Mouse (Mus musculus) liver, embryonic 11.5 days (tissue): Measurements from ENCODE around the gene Zfp280b. TPM values are rescaled to one million over a fixed set of nuclear protein-coding genes. Genes with fewer than 3 reads are reported as not detected.

Experiments
- ATAC-seq: fragments of 200-750 bp; cut with Nextera tagmentation; replicated peaks from 2 replicates; pipeline ENCODE4 v1.8.0; 2017; ENCODE audit warnings: moderate number of reproducible peaks, mild to moderate bottlenecking, moderate TSS enrichment, moderate library complexity; ENCODE audit not compliant: low FRiP score
- DNase-seq: peaks from one replicate; pipeline ENCODE4 v3.0.0-alpha.2; 2017; ENCODE audit warnings: low spot score
- H3K27ac ChIP-seq: fragments of 300-500 bp; sonication (generic); 2 replicates; pipeline ENCODE4 v1.5.1; 2014; ENCODE audit warnings: mild to moderate bottlenecking, low read depth, low read length, control low read depth
- H3K27me3 ChIP-seq: fragments of 300-500 bp; sonication (generic); replicated peaks from 2 replicates; pipeline ENCODE4 v1.6.1; 2014; ENCODE audit warnings: low read length, mixed read lengths; ENCODE audit not compliant: control insufficient read depth, insufficient read depth
- H3K36me3 ChIP-seq: fragments of 300-500 bp; sonication (generic); 2 replicates; pipeline ENCODE4 v1.6.1; 2014; ENCODE audit warnings: mild to moderate bottlenecking, low read length, moderate library complexity, mixed read lengths; ENCODE audit not compliant: control insufficient read depth, insufficient read depth
- H3K4me1 ChIP-seq: fragments of 300-500 bp; sonication (generic); replicated peaks from 2 replicates; pipeline ENCODE4 v1.6.1; 2014; ENCODE audit warnings: low read length, mixed read lengths; ENCODE audit not compliant: control insufficient read depth, insufficient read depth
- H3K4me2 ChIP-seq: fragments of 300-500 bp; sonication (generic); 2 replicates; pipeline ENCODE4 v1.6.1; 2014; ENCODE audit warnings: mild to moderate bottlenecking, control low read depth, moderate library complexity
- H3K4me3 ChIP-seq: fragments of 300-500 bp; sonication (generic); 2 replicates; pipeline ENCODE4 v1.5.1; 2014; ENCODE audit warnings: low read depth, low read length, control low read depth
- H3K9ac ChIP-seq: fragments of 300-500 bp; sonication (generic); 2 replicates; pipeline ENCODE4 v1.6.1; 2014; ENCODE audit warnings: low read depth, low read length, control low read depth
- H3K9me3 ChIP-seq: fragments of 300-500 bp; sonication (generic); 2 replicates; pipeline ENCODE4 v1.6.1; 2016; ENCODE audit warnings: low read length, inconsistent platforms, mixed read lengths; ENCODE audit not compliant: control insufficient read depth
- WGBS: fragments of 180-500 bp; shearing (Covaris S2); extraction: QIAGEN DNeasy Blood & Tissue Kit; methylation state at CpG from one replicate; pipeline ENCODE4 v1.1.7; 2014; 5-methylcytosine and 5-hydroxymethylcytosine counted together
- polyA plus RNA-seq: library from polyadenylated mRNA; unstranded; fragments of >200 nt; fragmentation: Nextera tagmentation; extraction: Ambion mirVana; gene quantifications from 2 replicates; pipeline ENCODE4 v1.2.1, GENCODE M21; 2014

Zfp280b gene
- polyA plus RNA-seq, 1 experiment from 2014 or later = 31.2 TPM

DNA sequence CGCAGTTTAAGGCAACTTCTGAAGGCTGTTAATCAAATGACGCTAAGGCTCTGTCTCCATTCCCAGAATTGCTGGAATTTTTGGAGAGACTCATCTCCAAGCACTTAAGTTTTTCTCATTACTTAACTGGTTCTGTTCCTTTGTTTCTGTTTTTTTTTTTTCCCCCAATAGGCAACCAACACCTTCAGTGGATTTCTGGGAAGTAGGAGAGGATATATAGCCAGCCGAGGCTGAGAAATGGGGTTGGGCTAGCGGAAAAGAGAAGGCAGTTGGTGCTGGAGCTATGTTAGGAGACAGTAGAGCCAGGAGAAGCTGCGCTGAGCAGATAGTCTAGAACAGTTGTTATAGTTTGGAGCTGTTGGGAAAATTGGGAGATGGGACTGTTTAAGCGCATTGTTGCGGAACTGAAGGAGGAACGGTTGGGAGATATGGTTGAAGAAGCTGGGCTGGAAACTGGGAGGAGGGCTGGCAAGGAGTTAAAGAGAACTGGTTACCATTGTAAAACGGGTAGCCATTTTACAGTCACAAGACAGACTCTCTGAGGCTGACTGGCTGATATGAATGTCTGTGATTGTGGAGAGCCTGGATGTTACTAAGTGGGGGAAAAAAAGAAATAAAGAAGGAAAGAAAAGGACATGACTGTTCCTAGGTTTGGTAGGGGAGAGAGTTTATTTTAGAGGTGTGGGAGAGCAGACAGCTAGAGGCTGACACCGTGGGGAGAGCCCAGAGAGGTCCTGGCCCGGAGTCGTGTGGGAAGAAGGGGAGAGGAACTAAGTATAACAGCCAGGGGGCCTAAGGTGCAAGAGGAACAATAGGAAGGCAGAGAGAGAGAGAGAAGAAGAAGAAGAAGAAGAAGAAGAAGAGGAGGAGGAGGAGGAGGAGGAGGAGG, 5.1 kb upstream of the Zfp280b start:
- Histone ChIP-seq H3K9me3 (no peaks in the 10 kb centered on the region; the same call in 1 of the 2 replicates), H3K27ac (no peak overlapping the region), H3K4me3 (no peak overlapping the region), H3K9ac (no peak overlapping the region), H3K36me3 (no peaks in the 10 kb centered on the region), H3K4me2 (no peak overlapping the region), H3K27me3 (no peaks in the 10 kb centered on the region), H3K4me1 (peaks cover 3% of the 10 kb centered on the region; the same call in 1 of the 2 replicates)
- WGBS = 59% methylated on average over 12 of the region's 12 CpGs
- DNase-seq (no peak), ATAC-seq (no peak)

DNA sequence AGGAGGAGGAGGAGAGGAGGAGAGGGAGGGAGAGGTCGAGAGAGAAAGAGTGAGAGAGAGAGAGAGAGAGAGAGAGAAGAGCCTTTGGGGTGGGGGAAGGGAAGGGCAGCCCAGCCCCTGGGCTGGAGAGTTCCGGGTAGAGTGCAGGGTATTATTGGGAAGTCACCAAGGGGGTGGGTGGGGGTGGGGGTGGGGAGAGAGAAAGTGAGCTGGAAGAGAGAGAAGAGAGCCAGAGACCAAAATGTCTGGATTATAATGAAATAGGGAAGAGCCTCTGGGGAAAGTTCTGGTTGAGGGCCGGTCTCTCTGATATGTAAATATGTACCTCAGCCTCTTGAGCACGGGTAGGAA, 4.5 kb upstream of the Zfp280b start:
- Histone ChIP-seq H3K9me3 (no peaks in the 10 kb centered on the region; the same call in 1 of the 2 replicates), H3K27me3 (no peaks in the 10 kb centered on the region), H3K4me3 (no peak overlapping the region), H3K27ac (no peak overlapping the region), H3K36me3 (no peaks in the 10 kb centered on the region), H3K9ac (no peak overlapping the region), H3K4me2 (no peak overlapping the region), H3K4me1 (peaks cover 3% of the 10 kb centered on the region; the same call in 1 of the 2 replicates)
- DNase-seq = no peak
- WGBS = 16% methylated on average over 4 of the region's 4 CpGs
- no peak for ATAC-seq

DNA sequence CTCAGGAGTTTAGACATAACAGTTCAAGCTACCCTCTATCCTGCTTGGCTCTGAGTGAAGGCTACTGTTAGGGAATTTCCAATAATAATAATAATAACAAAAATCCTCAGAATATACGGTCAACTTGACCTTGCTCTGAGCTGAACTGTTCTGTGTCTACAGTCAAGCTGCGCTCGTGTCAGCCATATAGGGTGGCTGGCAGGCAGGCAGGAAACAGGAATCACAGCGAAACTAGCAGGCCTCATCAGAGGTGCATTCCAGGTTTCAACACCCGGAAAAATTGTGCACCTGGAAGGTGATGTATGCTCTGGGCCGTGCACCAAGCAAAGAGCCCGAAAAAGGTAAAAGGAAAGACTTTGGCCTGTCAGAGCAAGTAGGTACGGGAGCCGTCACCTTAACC, 4.1 kb upstream of the Zfp280b start:
- WGBS = 72% methylated on average over 9 of the region's 9 CpGs
- H3K9me3 ChIP-seq = no peaks in the 10 kb centered on the region; the same call in 1 of the 2 replicates
- ATAC-seq (no peak), DNase-seq (no peak)
- H3K36me3 ChIP-seq = no peaks in the 10 kb centered on the region
- H3K27me3 ChIP-seq = no peaks in the 10 kb centered on the region
- peaks cover 6% of the 10 kb centered on the region; the same call in 1 of the 2 replicates for H3K4me1 ChIP-seq
- no peak overlapping the region for H3K4me3 ChIP-seq
- no peak overlapping the region for H3K27ac ChIP-seq
- no peak overlapping the region for H3K4me2 ChIP-seq
- H3K9ac ChIP-seq = no peak overlapping the region

DNA sequence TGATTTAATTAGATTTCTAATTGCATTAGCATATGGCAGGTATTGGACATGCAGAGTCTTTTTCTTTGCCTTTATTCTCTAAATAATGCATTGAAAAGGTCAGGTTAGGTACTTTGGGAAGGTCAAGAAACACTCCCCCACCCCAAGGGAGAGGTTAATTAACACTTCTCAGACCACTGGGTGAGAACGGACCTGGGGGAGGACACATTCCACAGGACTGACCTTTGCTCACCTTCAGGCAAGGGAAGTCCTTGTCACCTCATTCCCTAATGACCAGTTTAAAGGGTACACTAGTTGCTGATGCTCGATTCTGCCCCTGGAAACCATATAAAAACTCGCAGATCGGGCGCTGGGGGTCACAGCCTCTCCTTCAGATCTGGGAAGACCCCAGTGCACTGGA, 3.2 kb upstream of the Zfp280b start:
- WGBS = 77% methylated on average over 5 of the region's 5 CpGs
- peaks cover 11% of the 10 kb centered on the region for H3K4me1 ChIP-seq
- H3K27me3 ChIP-seq = no peaks in the 10 kb centered on the region
- H3K36me3 ChIP-seq = no peaks in the 10 kb centered on the region; the same call in 1 of the 2 replicates
- no peak for ATAC-seq
- no peaks in the 10 kb centered on the region; the same call in 1 of the 2 replicates for H3K9me3 ChIP-seq
- no peak overlapping the region for H3K4me3 ChIP-seq
- no peak overlapping the region for H3K9ac ChIP-seq
- H3K27ac ChIP-seq = no peak overlapping the region
- no peak overlapping the region for H3K4me2 ChIP-seq
- DNase-seq = no peak

DNA sequence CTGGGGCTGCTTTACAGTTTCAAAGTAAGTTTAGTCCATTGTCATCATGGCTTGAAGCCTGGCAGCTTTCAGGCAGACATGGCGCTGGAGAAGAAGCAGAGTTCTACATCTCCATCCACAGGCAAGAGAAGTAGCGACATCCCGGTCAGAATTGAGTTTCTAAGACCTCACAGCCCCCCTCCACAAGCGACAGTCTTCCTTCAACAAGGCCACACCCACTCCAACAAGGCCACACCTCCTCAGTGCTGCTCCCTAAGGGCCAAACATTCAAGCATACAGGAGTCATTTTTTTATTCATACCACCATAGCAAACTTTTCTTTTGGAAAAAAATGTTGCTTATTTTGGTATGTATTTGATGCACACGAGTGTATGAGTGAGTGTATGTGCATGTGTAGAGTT, 2.0 kb upstream of the Zfp280b start:
- WGBS = 56% methylated on average over 5 of the region's 5 CpGs
- Histone ChIP-seq H3K36me3 (no peaks in the 10 kb centered on the region; the same call in 1 of the 2 replicates), H3K27me3 (no peaks in the 10 kb centered on the region), H3K4me2 (peak overlapping the region; percentile 17), H3K9ac (no peak overlapping the region), H3K4me1 (peaks cover 11% of the 10 kb centered on the region), H3K4me3 (no peak overlapping the region), H3K9me3 (no peaks in the 10 kb centered on the region), H3K27ac (no peak overlapping the region)
- DNase-seq = no peak
- no peak for ATAC-seq

DNA sequence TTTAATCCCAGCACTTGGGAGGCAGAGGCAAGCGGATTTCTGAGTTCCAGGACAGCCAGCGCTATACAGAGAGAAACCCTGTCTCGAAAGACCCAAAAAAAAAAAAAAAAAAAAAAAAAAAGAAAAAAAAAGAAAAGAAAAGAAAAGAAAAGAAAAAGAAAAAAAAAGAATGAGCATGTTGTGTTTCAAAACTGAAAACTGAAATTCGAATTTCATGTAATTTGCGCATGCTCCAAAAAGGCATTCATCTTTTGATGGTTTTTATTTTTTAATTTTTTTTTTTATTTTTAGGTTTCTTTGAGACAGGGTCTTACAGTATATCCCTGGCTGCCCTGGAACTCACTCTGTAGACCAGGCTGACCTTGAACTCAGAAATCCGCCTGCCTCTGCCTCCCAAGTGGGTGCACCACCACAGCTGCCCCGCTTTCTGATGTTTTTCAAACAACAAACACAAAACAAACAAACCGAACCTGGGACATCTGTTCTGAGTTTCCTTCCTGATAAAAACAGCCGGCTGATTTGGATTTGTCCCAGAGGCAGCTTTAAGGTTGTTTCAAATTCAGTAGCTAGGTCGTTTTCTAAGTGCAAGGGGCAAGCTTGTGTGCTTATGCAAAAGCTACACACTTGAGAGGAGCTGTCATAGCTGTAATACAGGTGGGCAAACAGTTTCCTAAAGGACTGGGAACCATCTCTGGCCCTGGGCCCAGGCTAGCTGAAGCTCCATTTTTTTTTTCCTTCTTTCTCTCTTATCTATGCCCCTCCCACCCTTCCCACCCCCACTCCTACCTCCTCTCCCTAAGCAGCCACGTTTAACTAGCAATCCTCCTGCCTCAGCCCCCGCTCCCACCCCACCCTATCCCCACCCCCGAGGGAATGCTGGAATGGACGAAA, 694 bp upstream of the Zfp280b start:
- Histone ChIP-seq H3K27ac (peak overlapping the region; percentile 79), H3K4me2 (peak overlapping the region; percentile 71), H3K36me3 (no peaks in the 10 kb centered on the region; the same call in 1 of the 2 replicates), H3K9me3 (no peaks in the 10 kb centered on the region), H3K4me1 (peaks cover 11% of the 10 kb centered on the region), H3K4me3 (peak overlapping the region; percentile 92), H3K27me3 (no peaks in the 10 kb centered on the region), H3K9ac (peak overlapping the region; percentile 98)
- ATAC-seq = peak; percentile 73
- WGBS = 46% methylated on average over 14 of the region's 14 CpGs
- DNase-seq = peak; percentile 45

DNA sequence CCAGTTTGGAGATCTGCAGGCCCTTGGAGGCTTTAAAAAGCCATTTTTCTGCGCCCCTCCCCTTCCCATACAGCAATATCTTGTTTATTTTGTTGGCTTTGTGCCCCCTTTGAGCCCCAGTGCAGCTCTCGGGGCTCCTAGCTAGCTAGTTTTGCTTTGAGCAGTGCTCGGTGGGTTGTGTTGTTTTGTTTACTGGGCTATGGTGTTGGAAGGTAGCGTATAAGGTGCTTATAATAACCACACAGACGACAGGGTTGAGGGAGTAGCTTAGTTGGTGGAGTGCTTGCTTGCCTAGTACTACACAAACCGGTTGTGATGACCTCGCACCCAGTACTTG, 637 bp downstream of the Zfp280b start:
- DNase-seq = no peak
- WGBS = 15% methylated on average over 7 of the region's 7 CpGs
- Histone ChIP-seq H3K9ac (peak overlapping the region; percentile 98), H3K27me3 (no peaks in the 10 kb centered on the region), H3K27ac (peak overlapping the region; percentile 79; the same call in 1 of the 2 replicates), H3K4me3 (peak overlapping the region; percentile 92), H3K36me3 (peaks cover 3% of the 10 kb centered on the region; the same call in 1 of the 2 replicates), H3K4me2 (peak overlapping the region; percentile 71), H3K9me3 (no peaks in the 10 kb centered on the region), H3K4me1 (peaks cover 9% of the 10 kb centered on the region)
- ATAC-seq = no peak

DNA sequence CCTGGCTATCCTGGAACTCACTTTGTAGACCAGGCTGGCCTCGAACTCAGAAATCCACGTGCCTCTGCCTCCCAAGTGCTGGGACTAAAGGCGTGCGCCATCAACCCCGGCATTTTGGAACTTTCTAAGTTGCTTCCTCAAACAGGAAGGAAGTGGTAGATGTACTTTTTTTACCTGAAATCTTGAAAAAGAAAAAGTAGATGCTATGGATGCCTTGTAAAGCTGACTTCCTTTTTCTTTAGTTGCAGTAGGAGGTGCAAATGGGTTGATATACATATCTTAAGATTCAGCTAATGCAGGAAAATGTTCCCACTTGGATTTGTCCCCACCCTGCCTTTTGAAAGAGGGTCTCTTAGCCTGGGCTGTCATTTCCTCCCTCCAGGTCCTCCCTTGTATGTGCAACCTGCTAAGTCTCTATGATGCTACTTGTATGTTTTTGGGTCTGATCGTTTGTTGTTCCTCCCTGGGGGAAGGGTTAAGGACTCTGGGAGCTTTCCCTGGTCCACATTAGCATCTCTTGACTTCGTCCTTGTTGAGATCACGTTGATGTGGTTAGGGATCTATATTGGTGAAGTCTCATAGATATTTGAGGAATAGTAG, 1.7 kb downstream of the Zfp280b start:
- peak overlapping the region; percentile 92 for H3K4me3 ChIP-seq
- peaks cover 9% of the 10 kb centered on the region for H3K4me1 ChIP-seq
- WGBS = 79% methylated on average over 8 of the region's 8 CpGs
- no peak for ATAC-seq
- H3K9me3 ChIP-seq = no peaks in the 10 kb centered on the region
- H3K9ac ChIP-seq = no peak overlapping the region
- H3K4me2 ChIP-seq = peak overlapping the region; percentile 71
- no peaks in the 10 kb centered on the region for H3K27me3 ChIP-seq
- no peak for DNase-seq
- peaks cover 13% of the 10 kb centered on the region for H3K36me3 ChIP-seq
- no peak overlapping the region for H3K27ac ChIP-seq
